Mouse (Mus musculus) lung, embryonic 16.5 days (tissue): ENCODE measurements around the gene Dbndd1. TPM values are rescaled to one million over a fixed set of nuclear protein-coding genes. Genes with fewer than 3 reads are reported as not detected.
A peak's percentile ranks its signal among the peaks of the same experiment; 100 is the strongest.
"Not testable (repeated sequence)": the region's sequence is repeated elsewhere in the genome, so short reads cannot be mapped to it uniquely, and the experiment has no call there.

Experiments
- ATAC-seq: fragments of 200-750 bp; cut with Nextera tagmentation; 2 replicates; pipeline ENCODE4 v1.8.0; 2017; ENCODE audit warnings: low read depth, mild to moderate bottlenecking, moderate library complexity
- H3K27ac ChIP-seq: fragments of 300-500 bp; sonication (generic); 2 replicates; pipeline ENCODE4 v1.5.1; 2014; ENCODE audit warnings: mild to moderate bottlenecking, control low read depth, low read length
- H3K27me3 ChIP-seq: fragments of 300-500 bp; sonication (generic); 2 replicates; pipeline ENCODE4 v1.6.1; 2014; ENCODE audit warnings: low read depth, low read length, mixed read lengths; ENCODE audit not compliant: control insufficient read depth, insufficient read depth
- H3K36me3 ChIP-seq: fragments of 300-500 bp; sonication (generic); 2 replicates; pipeline ENCODE4 v1.6.1; 2014; ENCODE audit warnings: low read length; ENCODE audit not compliant: control insufficient read depth, insufficient read depth
- H3K4me1 ChIP-seq: fragments of 300-500 bp; sonication (generic); replicated peaks from 2 replicates; pipeline ENCODE4 v1.6.1; 2014; ENCODE audit warnings: low read length, mixed read lengths; ENCODE audit not compliant: control insufficient read depth, insufficient read depth
- H3K4me2 ChIP-seq: fragments of 300-500 bp; sonication (generic); 2 replicates; pipeline ENCODE4 v1.6.1; 2014; ENCODE audit warnings: low read depth, low read length, control low read depth
- H3K4me3 ChIP-seq: fragments of 300-500 bp; sonication (generic); 2 replicates; pipeline ENCODE4 v1.5.1; 2014; ENCODE audit warnings: mild to moderate bottlenecking, low read length, control low read depth
- H3K9ac ChIP-seq: fragments of 300-500 bp; sonication (generic); 2 replicates; pipeline ENCODE4 v1.6.1; 2014; ENCODE audit warnings: low read length, control low read depth
- H3K9me3 ChIP-seq: fragments of 300-500 bp; sonication (generic); 2 replicates; pipeline ENCODE4 v1.6.1; 2016; ENCODE audit warnings: low read length; ENCODE audit not compliant: control insufficient read depth
- WGBS: fragments of 180-500 bp; shearing (Covaris S2); extraction: QIAGEN DNeasy Blood & Tissue Kit; methylation state at CpG from one replicate; pipeline ENCODE4 v1.1.7; 2014; 5-methylcytosine and 5-hydroxymethylcytosine counted together
- polyA plus RNA-seq: library from polyadenylated mRNA; unstranded; fragments of >200 nt; fragmentation: Nextera tagmentation; extraction: Ambion mirVana; gene quantifications from 2 replicates; pipeline ENCODE4 v1.2.1, GENCODE M21; 2015

Dbndd1 gene
- polyA plus RNA-seq, result 1.5 and 1.9 TPM in 2 replicates

GRCm38 (mm10) chr8:123514781-123515539 is at the start of gene Dbndd1:
Dbndd1 (minus strand) TSS chr8:123515463.
- peaks cover 39% of the 10 kb centered on the region for H3K27me3 ChIP-seq

DNA sequence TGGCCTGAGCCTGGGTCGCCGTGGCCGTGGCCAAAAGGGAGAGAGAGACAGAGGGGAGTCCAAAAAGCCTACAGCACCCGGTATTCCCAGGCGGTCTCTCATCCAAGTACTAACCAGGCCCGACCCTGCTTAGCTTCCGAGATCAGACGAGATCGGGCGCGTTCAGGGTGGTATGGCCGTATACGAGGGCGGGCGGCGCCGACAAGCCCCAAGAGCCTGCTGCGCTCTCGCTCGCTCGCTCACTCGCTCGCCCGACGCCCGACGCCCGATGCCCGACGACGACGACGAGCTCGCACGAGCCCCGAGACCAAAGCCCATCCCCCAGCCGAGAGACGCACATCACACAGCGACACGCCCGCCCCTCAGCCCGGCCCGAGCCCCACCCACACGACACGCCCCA is 49.0 kb upstream of the Dbndd1 start:
- H3K4me3 ChIP-seq, H3K27ac ChIP-seq, H3K4me1 ChIP-seq, H3K9me3 ChIP-seq, H3K36me3 ChIP-seq, H3K9ac ChIP-seq, ATAC-seq, H3K4me2 ChIP-seq, H3K27me3 ChIP-seq: not testable (repeated sequence)
- no CpG with 5 or more reads among the region's 45 CpGs for WGBS

More at GRCm38 (mm10) chr8:123514781-123515539, at the start of gene Dbndd1:
- ATAC-seq, result peak; percentile 35; the same call in 1 of the 2 replicates
- Histone ChIP-seq H3K4me1 (peaks cover 19% of the 10 kb centered on the region), H3K27ac (no peak within 1 kb of the TSS), H3K4me2 (peak within 1 kb of the TSS; percentile 99), H3K9ac (peak within 1 kb of the TSS; percentile 68), H3K4me3 (peak within 1 kb of the TSS; percentile 73), H3K9me3 (no peaks in the 10 kb centered on the region), H3K36me3 (no peaks in the 10 kb centered on the region)
- WGBS, result under 1% methylated on average over 49 of the region's 63 CpGs

DNA sequence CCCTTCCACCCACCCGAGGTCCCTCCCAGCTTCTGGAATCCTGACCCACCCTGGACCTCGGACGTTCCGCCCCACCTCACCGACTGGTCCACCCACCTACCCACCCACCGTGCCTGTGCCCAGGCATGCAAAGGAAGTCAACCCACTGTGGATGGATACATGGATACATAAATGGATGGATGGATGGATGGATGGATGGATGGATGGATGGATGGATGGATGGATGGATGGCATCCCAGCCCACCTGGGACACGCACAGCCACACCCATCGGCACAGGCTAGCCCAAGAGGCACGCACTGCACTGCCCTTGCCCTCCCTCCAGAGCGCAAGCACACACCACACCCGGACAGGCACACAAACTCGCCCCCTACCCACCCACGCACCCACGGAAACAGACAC is 22.4 kb upstream of the Dbndd1 start:
- H3K9ac ChIP-seq, H3K4me1 ChIP-seq, H3K9me3 ChIP-seq, H3K4me3 ChIP-seq, H3K27me3 ChIP-seq, ATAC-seq, H3K4me2 ChIP-seq, H3K27ac ChIP-seq: not testable (repeated sequence)
- H3K36me3 ChIP-seq, result peaks cover 17% of the 10 kb centered on the region; the same call in 1 of the 2 replicates
- WGBS, result 78% methylated on average over 3 of the region's 14 CpGs

GRCm38 (mm10) chr8:123536990-123537380 is 21.7 kb upstream of the Dbndd1 start:
- ATAC-seq, result 0 out of 2 replicates have a peak, but pooled peaks have one; percentile 17
- H3K4me1 ChIP-seq, result no peaks in the 10 kb centered on the region
- H3K36me3 ChIP-seq, result peaks cover 19% of the 10 kb centered on the region; the same call in 1 of the 2 replicates
- no peaks in the 10 kb centered on the region for H3K9me3 ChIP-seq
- H3K4me2 ChIP-seq, result no peak overlapping the region
- no peak overlapping the region for H3K9ac ChIP-seq
- no peak overlapping the region for H3K27ac ChIP-seq
- 0 out of 2 replicates have a peak, but pooled peaks cover 2% of the 10 kb centered on the region for H3K27me3 ChIP-seq
- H3K4me3 ChIP-seq, result no peak overlapping the region
- 25% methylated on average over 7 of the region's 10 CpGs for WGBS

DNA sequence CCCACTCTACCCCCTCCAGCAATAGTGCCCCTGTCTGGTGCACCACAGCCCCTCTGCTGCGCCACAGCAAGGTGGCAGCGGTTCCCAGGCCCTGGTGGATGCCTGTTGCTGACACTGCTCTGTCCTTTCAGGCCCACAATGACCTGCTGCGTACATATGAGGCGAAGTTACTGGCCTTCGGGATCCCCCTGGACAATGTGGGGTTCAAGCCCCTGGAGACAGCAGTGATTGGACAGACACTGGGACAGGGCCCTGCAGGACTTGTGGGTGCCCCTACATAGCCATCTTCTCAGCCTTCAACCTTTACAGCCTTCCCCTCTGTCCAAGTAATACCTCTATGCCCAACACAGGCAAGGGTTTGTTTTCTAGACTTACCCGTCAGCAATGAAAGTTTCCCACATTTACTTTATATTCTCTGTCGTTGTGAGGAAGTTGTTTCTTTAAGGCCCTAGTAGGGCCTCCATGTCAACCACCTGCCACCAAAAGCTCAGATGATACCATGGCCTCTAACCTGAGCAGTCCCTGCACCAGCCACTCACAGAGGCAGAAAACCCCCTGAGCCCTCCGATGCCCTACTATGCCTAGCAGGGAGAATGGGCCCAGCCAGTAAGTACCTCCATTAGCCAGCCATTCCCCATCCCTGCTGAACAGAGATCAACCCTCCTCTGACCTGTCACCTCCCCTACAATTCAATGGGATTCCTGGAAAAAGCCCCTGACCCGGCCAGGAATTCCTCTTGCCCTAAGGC is 21.2 kb upstream of the Dbndd1 start:
- Histone ChIP-seq H3K4me1 (no peaks in the 10 kb centered on the region), H3K9ac (no peak overlapping the region), H3K27ac (no peak overlapping the region), H3K4me3 (no peak overlapping the region), H3K27me3 (0 out of 2 replicates have a peak, but pooled peaks cover 2% of the 10 kb centered on the region), H3K36me3 (peaks cover 22% of the 10 kb centered on the region; the same call in 1 of the 2 replicates), H3K9me3 (no peaks in the 10 kb centered on the region), H3K4me2 (no peak overlapping the region)
- no peak for ATAC-seq
- 90% methylated on average over 9 of the region's 9 CpGs for WGBS

- WGBS, result 88% methylated on average over 25 of the region's 25 CpGs
- Histone ChIP-seq H3K36me3 (peaks cover 49% of the 10 kb centered on the region), H3K4me3 (no peak overlapping the region), H3K4me1 (no peaks in the 10 kb centered on the region), H3K9ac (no peak overlapping the region), H3K27me3 (no peaks in the 10 kb centered on the region), H3K4me2 (no peak overlapping the region), H3K9me3 (no peaks in the 10 kb centered on the region), H3K27ac (no peak overlapping the region)
- no peak for ATAC-seq
These were observed 12.6 kb upstream of the Dbndd1 start for GRCm38 (mm10) chr8:123527720-123528489.

DNA sequence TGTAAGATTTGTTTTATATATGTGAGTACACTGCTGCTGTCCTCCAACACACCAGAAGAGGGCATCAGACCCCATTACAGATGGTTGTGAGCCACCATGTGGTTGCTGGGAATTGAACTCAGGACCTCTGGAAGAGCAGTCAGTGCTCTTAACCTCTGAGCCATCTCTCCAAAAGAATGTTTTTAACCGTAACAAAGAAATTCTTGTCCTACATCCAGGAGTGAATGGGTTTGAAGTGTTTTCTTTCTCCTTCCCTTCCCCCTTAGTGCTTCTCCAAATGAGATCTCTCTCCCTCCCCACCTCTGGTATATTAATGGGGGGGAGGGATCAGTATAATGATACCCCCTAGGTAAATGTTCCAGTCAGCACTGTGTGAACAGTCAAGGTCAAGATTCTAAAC is 4.8 kb upstream of the Dbndd1 start:
- Histone ChIP-seq H3K4me1 (peaks cover 11% of the 10 kb centered on the region), H3K27me3 (peaks cover 11% of the 10 kb centered on the region)
- H3K4me3 ChIP-seq, H3K27ac ChIP-seq, ATAC-seq, H3K4me2 ChIP-seq, H3K36me3 ChIP-seq, H3K9ac ChIP-seq, H3K9me3 ChIP-seq: not testable (repeated sequence)
- WGBS, result 65% methylated on average over 1 of the region's 1 CpGs

- Histone ChIP-seq H3K4me3 (peak within 1 kb of the TSS; percentile 70), H3K4me1 (peaks cover 19% of the 10 kb centered on the region), H3K27ac (no peak within 1 kb of the TSS), H3K36me3 (peaks cover 7% of the 10 kb centered on the region; the same call in 1 of the 2 replicates), H3K9ac (peak within 1 kb of the TSS; percentile 79), H3K27me3 (peaks cover 25% of the 10 kb centered on the region), H3K9me3 (no peaks in the 10 kb centered on the region), H3K4me2 (peak within 1 kb of the TSS; percentile 77)
- peak; percentile 97 for ATAC-seq
- 0% methylated on average over 20 of the region's 20 CpGs for WGBS
These were observed 3.4 kb upstream of the Dbndd1 start, which contains the start of gene Gas8 for GRCm38 (mm10) chr8:123518667-123519066. Gas8 (plus strand) TSS chr8:123518834.
